Comparison of ENCODE assay signal across 11 mouse cellular contexts in genomic region chr9:61325931-61326351, GRCm38 (mm10). TPM values are rescaled to one million over a fixed set of nuclear protein-coding genes. Genes with fewer than 3 reads are reported as not detected.
A peak's percentile ranks its signal among the peaks of the same experiment; 100 is the strongest.
DNase-seq lines count a peak whose midpoint lies in the region; ATAC-seq and TF ChIP-seq lines count a peak whose summit lies in the region.
"Had no signal": no experiment of that assay in that cellular context is flagged by ENCODE, and none has a peak within 500 bp of the region (broad histone marks: within the 10 kb centered on the region; RNA-seq: fewer than 3 reads in every experiment).

No protein-coding gene starts in this region.

- peak overlapping the region; percentile 59 for H3K27ac ChIP-seq in hindbrain, embryonic 10.5 days
- H3K27ac ChIP-seq in hindbrain, embryonic 16.5 days (ENCODE audit: low read depth, low read length) = no peak overlapping the region
- H3K27ac ChIP-seq in stomach, embryonic 14.5 days (ENCODE audit: low read length) = no peak overlapping the region
- no peak overlapping the region for H3K27ac ChIP-seq in stomach, postnatal 0 days (replicated peaks)
- H3K27ac ChIP-seq: limb, embryonic 13.5 days had no signal

- no peak for TF ChIP-seq EP300 in stomach, postnatal 0 days (optimal IDR thresholded peaks at IDR 0.05)

- no peak overlapping the region for H3K4me2 ChIP-seq in hindbrain, embryonic 16.5 days (ENCODE audit: low read length)
- no peak overlapping the region for H3K4me2 ChIP-seq in stomach, embryonic 14.5 days (replicated peaks; ENCODE audit: low read depth, low read length)
- no peak overlapping the region for H3K4me2 ChIP-seq in stomach, postnatal 0 days (replicated peaks; ENCODE audit: low read depth)
- H3K4me2 ChIP-seq: limb, embryonic 13.5 days had no signal

- H3K27me3 ChIP-seq in hindbrain, embryonic 10.5 days (ENCODE audit: insufficient read depth, poor library complexity, severe bottlenecking) = peaks cover 88% of the 10 kb centered on the region
- H3K27me3 ChIP-seq in hindbrain, embryonic 16.5 days (replicated peaks; ENCODE audit: control insufficient read depth, insufficient read depth, low read length) = no peaks in the 10 kb centered on the region
- no peaks in the 10 kb centered on the region; the same call in 1 of the 2 replicates for H3K27me3 ChIP-seq in stomach, embryonic 14.5 days (ENCODE audit: control insufficient read depth, insufficient read depth, low read length)
- H3K27me3 ChIP-seq in stomach, postnatal 0 days (ENCODE audit: control insufficient read depth, insufficient read depth, low read length) = peaks cover 2% of the 10 kb centered on the region; the same call in 1 of the 2 replicates

- intact Hi-C loops in left cerebral cortex, postnatal 14 days (cut with DNase I) = no loop called here

- no peaks in the 10 kb centered on the region for H3K36me3 ChIP-seq in hindbrain, embryonic 10.5 days
- no peaks in the 10 kb centered on the region for H3K36me3 ChIP-seq in hindbrain, embryonic 16.5 days (ENCODE audit: control insufficient read depth, insufficient read depth, low read length)
- H3K36me3 ChIP-seq in stomach, embryonic 14.5 days (ENCODE audit: control insufficient read depth, insufficient read depth, low read length) = no peaks in the 10 kb centered on the region
- no peaks in the 10 kb centered on the region for H3K36me3 ChIP-seq in stomach, postnatal 0 days (ENCODE audit: control insufficient read depth, insufficient read depth, low read length)
- H3K36me3 ChIP-seq: limb, embryonic 13.5 days had no signal

- H3K4me1 ChIP-seq in hindbrain, embryonic 10.5 days (replicated peaks) = peaks cover 45% of the 10 kb centered on the region
- peaks cover 15% of the 10 kb centered on the region for H3K4me1 ChIP-seq in hindbrain, embryonic 16.5 days (ENCODE audit: control insufficient read depth, insufficient read depth, low read depth, low read length)
- H3K4me1 ChIP-seq in stomach, embryonic 14.5 days (ENCODE audit: control insufficient read depth, insufficient read depth, low read length) = peaks cover 10% of the 10 kb centered on the region
- 0 out of 2 replicates have a peak, but pooled peaks cover 6% of the 10 kb centered on the region for H3K4me1 ChIP-seq in stomach, postnatal 0 days (replicated peaks; ENCODE audit: control insufficient read depth, insufficient read depth)

- ATAC-seq in hindbrain, embryonic 16.5 days = no peak
- ATAC-seq in stomach, embryonic 14.5 days (ENCODE audit: insufficient number of reproducible peaks, insufficient read depth, low FRiP score, low read depth) = 0 out of 2 replicates have a peak, but pooled peaks have one; percentile 11
- ATAC-seq in stomach, postnatal 0 days (ENCODE audit: low FRiP score, low TSS enrichment) = no peak

- no peaks in the 10 kb centered on the region for H3K9me3 ChIP-seq in hindbrain, embryonic 10.5 days
- no peaks in the 10 kb centered on the region for H3K9me3 ChIP-seq in hindbrain, embryonic 16.5 days (ENCODE audit: control insufficient read depth, low read length)
- H3K9me3 ChIP-seq in stomach, embryonic 14.5 days (ENCODE audit: control insufficient read depth, low read depth, low read length) = no peaks in the 10 kb centered on the region
- H3K9me3 ChIP-seq in stomach, postnatal 0 days (ENCODE audit: control insufficient read depth, low read length) = no peaks in the 10 kb centered on the region
- H3K9me3 ChIP-seq: limb, embryonic 13.5 days had no signal

- no peak for TF ChIP-seq CTCF in stomach, postnatal 0 days (IDR thresholded peaks at IDR 0.05; ENCODE audit: low read depth)

- no peak overlapping the region for H3K9ac ChIP-seq in hindbrain, embryonic 16.5 days (ENCODE audit: low read depth, low read length)
- no peak overlapping the region for H3K9ac ChIP-seq in stomach, embryonic 14.5 days (replicated peaks; ENCODE audit: low read depth, low read length)
- no peak overlapping the region for H3K9ac ChIP-seq in stomach, postnatal 0 days (ENCODE audit: low read length)
- H3K9ac ChIP-seq: limb, embryonic 13.5 days had no signal

- 37% methylated on average over 7 of the region's 7 CpGs for WGBS in hindbrain, embryonic 10.5 days
- 29% methylated on average over 7 of the region's 7 CpGs for WGBS in hindbrain, embryonic 16.5 days
- 14% methylated on average over 7 of the region's 7 CpGs for WGBS in stomach, embryonic 14.5 days
- WGBS in stomach, postnatal 0 days = 27% methylated on average over 7 of the region's 7 CpGs

- no peak overlapping the region for H3K4me3 ChIP-seq in hindbrain, embryonic 10.5 days
- H3K4me3 ChIP-seq in hindbrain, embryonic 16.5 days (ENCODE audit: low read length) = no peak overlapping the region
- no peak overlapping the region for H3K4me3 ChIP-seq in stomach, embryonic 14.5 days (ENCODE audit: low read depth, low read length)
- H3K4me3 ChIP-seq in stomach, postnatal 0 days (ENCODE audit: low read depth, low read length) = no peak overlapping the region
- H3K4me3 ChIP-seq: limb, embryonic 13.5 days had no signal

- DNase-seq in hindbrain, embryonic 10.5 days (ENCODE audit: low spot score) = no peak
- no peak for DNase-seq in stomach, postnatal 0 days (ENCODE audit: low spot score)
- peak; percentile 84 to 87 for DNase-seq in adrenal gland, postnatal 36 days
- DNase-seq in retina, postnatal 1 day = peak; percentile 83
- no peak for DNase-seq in frontal cortex, postnatal 36 days (ENCODE audit: low spot score in 2 of 2)
- DNase-seq in left cerebral cortex, postnatal 14 days (ENCODE audit: low spot score in 2 of 2) = no peak
- DNase-seq: cerebellum, adult 11 months; layer of hippocampus, adult 9-11 months had no signal

RNA-seq across cellular contexts. Expression of gene Tle3, which starts 46.2 kb away (rescaled TPM):
- 47.4 and 56.0 TPM in 2 replicates for polyA plus RNA-seq in hindbrain, embryonic 10.5 days (2016; fragmentation: Nextera tagmentation; extraction: Ambion mirVana)
- polyA plus RNA-seq in hindbrain, embryonic 16.5 days (2015; fragmentation: Nextera tagmentation; extraction: Ambion mirVana) = 19.5 and 23.0 TPM in 2 replicates
- 31.9 and 32.3 TPM in 2 replicates for polyA plus RNA-seq in stomach, embryonic 14.5 days (2014; fragmentation: Nextera tagmentation; extraction: Ambion mirVana)
- 16.8 and 18.2 TPM in 2 replicates for polyA plus RNA-seq in stomach, postnatal 0 days (2015; fragmentation: Nextera tagmentation; extraction: Ambion mirVana)
- 100 to 1,000 TPM; 121 to 144 TPM for total RNA-seq in adrenal gland, postnatal 36 days (2021)
- total RNA-seq in left cerebral cortex, postnatal 14 days (2021) = 10 to 100 TPM; 81.7 to 98.0 TPM

Comparison
In these comparisons a context has a peak if more than half of its experiments do, and no peak if none do; other contexts are left out.
1. DNase-seq: peak in adrenal gland, postnatal 36 days (2 of 2) and retina, postnatal 1 day (single experiment); none in hindbrain, embryonic 10.5 days (single experiment), stomach, postnatal 0 days (single experiment), frontal cortex, postnatal 36 days (0 of 2) and left cerebral cortex, postnatal 14 days (0 of 2).